Mouse (Mus musculus): ENCODE data around the gene Thrsp. TPM values are rescaled to one million over a fixed set of nuclear protein-coding genes. Genes with fewer than 3 reads are reported as not detected.

The Thrsp gene
- polyA plus RNA-seq, 1 experiment from 2014 or later = 0.37 TPM

- 90% methylated on average over 5 of the region's 5 CpGs for WGBS
- no peak overlapping the region for H3K4me3 ChIP-seq
- H3K27ac ChIP-seq (replicated peaks) = no peak overlapping the region
- H3K4me1 ChIP-seq = peaks cover 4% of the 10 kb centered on the region
- H3K9ac ChIP-seq (replicated peaks) = no peak overlapping the region
- H3K4me2 ChIP-seq (replicated peaks) = no peak overlapping the region
- ATAC-seq (ENCODE audit: low FRiP score, low read depth) = no peak
- no peaks in the 10 kb centered on the region for H3K9me3 ChIP-seq
- H3K27me3 ChIP-seq = no peaks in the 10 kb centered on the region
- H3K36me3 ChIP-seq = peaks cover 82% of the 10 kb centered on the region
These were observed 30.6 kb downstream of the Thrsp start for GRCm38 (mm10) chr7:97386806-97387370.

- H3K36me3 ChIP-seq = peaks cover 82% of the 10 kb centered on the region
- peaks cover 2% of the 10 kb centered on the region for H3K4me1 ChIP-seq
- H3K27me3 ChIP-seq = no peaks in the 10 kb centered on the region
- H3K9ac ChIP-seq (replicated peaks) = no peak overlapping the region
- no peak overlapping the region for H3K27ac ChIP-seq (replicated peaks)
- no peaks in the 10 kb centered on the region for H3K9me3 ChIP-seq
- no peak for ATAC-seq (ENCODE audit: low FRiP score, low read depth)
- no peak overlapping the region for H3K4me2 ChIP-seq (replicated peaks)
- no peak overlapping the region for H3K4me3 ChIP-seq
- WGBS = 94% methylated on average over 7 of the region's 7 CpGs
These were observed 31.3 kb downstream of the Thrsp start for GRCm38 (mm10) chr7:97386106-97386805.

GRCm38 (mm10) chr7:97383496-97384132 lies 33.9 kb downstream of the Thrsp start:
- H3K4me2 ChIP-seq (replicated peaks) = no peak overlapping the region
- WGBS = 92% methylated on average over 10 of the region's 10 CpGs
- no peaks in the 10 kb centered on the region for H3K27me3 ChIP-seq
- H3K27ac ChIP-seq (replicated peaks) = no peak overlapping the region
- ATAC-seq (ENCODE audit: low FRiP score, low read depth) = no peak
- no peaks in the 10 kb centered on the region for H3K9me3 ChIP-seq
- H3K9ac ChIP-seq (replicated peaks) = no peak overlapping the region
- no peak overlapping the region for H3K4me3 ChIP-seq
- peaks cover 90% of the 10 kb centered on the region for H3K36me3 ChIP-seq
- H3K4me1 ChIP-seq = no peaks in the 10 kb centered on the region

- Histone ChIP-seq H3K27me3 (no peaks in the 10 kb centered on the region), H3K4me1 (no peaks in the 10 kb centered on the region), H3K4me3 (no peak overlapping the region), H3K4me2 (replicated peaks) (no peak overlapping the region), H3K9ac (replicated peaks) (no peak overlapping the region), H3K36me3 (peaks cover 89% of the 10 kb centered on the region), H3K27ac (replicated peaks) (no peak overlapping the region), H3K9me3 (no peaks in the 10 kb centered on the region)
- ATAC-seq (ENCODE audit: low FRiP score, low read depth) = no peak
- 98% methylated on average over 8 of the region's 8 CpGs for WGBS
These were observed 34.9 kb downstream of the Thrsp start for GRCm38 (mm10) chr7:97382661-97383060.

- 93% methylated on average over 5 of the region's 5 CpGs for WGBS
- peaks cover 88% of the 10 kb centered on the region for H3K36me3 ChIP-seq
- no peak overlapping the region for H3K27ac ChIP-seq (replicated peaks)
- no peak overlapping the region for H3K4me2 ChIP-seq (replicated peaks)
- no peak overlapping the region for H3K9ac ChIP-seq (replicated peaks)
- H3K4me1 ChIP-seq = no peaks in the 10 kb centered on the region
- no peak for ATAC-seq (ENCODE audit: low FRiP score, low read depth)
- H3K9me3 ChIP-seq = no peaks in the 10 kb centered on the region
- no peak overlapping the region for H3K4me3 ChIP-seq
- no peaks in the 10 kb centered on the region for H3K27me3 ChIP-seq
These were observed 36.9 kb downstream of the Thrsp start for GRCm38 (mm10) chr7:97380500-97381123.

- H3K4me2 ChIP-seq (replicated peaks) = no peak overlapping the region
These were observed 38.2 kb downstream of the Thrsp start for GRCm38 (mm10) chr7:97379304-97379703.

GRCm38 (mm10) chr7:97375906-97376305 lies 41.6 kb downstream of the Thrsp start:
- H3K9me3 ChIP-seq = no peaks in the 10 kb centered on the region
- no peak overlapping the region for H3K9ac ChIP-seq (replicated peaks)
- no peak overlapping the region for H3K4me2 ChIP-seq (replicated peaks)
- no peak overlapping the region for H3K27ac ChIP-seq (replicated peaks)
- H3K27me3 ChIP-seq = no peaks in the 10 kb centered on the region
- no peak overlapping the region for H3K4me3 ChIP-seq
- 72% methylated on average over 2 of the region's 2 CpGs for WGBS
- ATAC-seq (ENCODE audit: low FRiP score, low read depth) = no peak
- peaks cover 62% of the 10 kb centered on the region for H3K36me3 ChIP-seq
- H3K4me1 ChIP-seq = peaks cover 13% of the 10 kb centered on the region

More at GRCm38 (mm10) chr7:97379304-97379703, 38.2 kb downstream of the Thrsp start:
- Histone ChIP-seq H3K9me3 (no peaks in the 10 kb centered on the region), H3K9ac (replicated peaks) (no peak overlapping the region), H3K27me3 (no peaks in the 10 kb centered on the region), H3K4me3 (no peak overlapping the region), H3K27ac (replicated peaks) (no peak overlapping the region), H3K4me1 (no peaks in the 10 kb centered on the region), H3K36me3 (peaks cover 88% of the 10 kb centered on the region)
- WGBS = 93% methylated on average over 5 of the region's 5 CpGs
- ATAC-seq (ENCODE audit: low FRiP score, low read depth) = no peak

- ATAC-seq (ENCODE audit: low FRiP score, low read depth) = no peak
- Histone ChIP-seq H3K9me3 (no peaks in the 10 kb centered on the region), H3K27me3 (no peaks in the 10 kb centered on the region), H3K4me3 (no peak overlapping the region), H3K4me1 (peaks cover 19% of the 10 kb centered on the region), H3K9ac (replicated peaks) (no peak overlapping the region), H3K36me3 (peaks cover 54% of the 10 kb centered on the region), H3K27ac (replicated peaks) (no peak overlapping the region), H3K4me2 (replicated peaks) (no peak overlapping the region)
- WGBS = 95% methylated on average over 9 of the region's 9 CpGs
These were observed 42.4 kb downstream of the Thrsp start for GRCm38 (mm10) chr7:97375101-97375500.

- no peaks in the 10 kb centered on the region for H3K36me3 ChIP-seq
- H3K9me3 ChIP-seq = no peaks in the 10 kb centered on the region
- no peak for ATAC-seq (ENCODE audit: low FRiP score, low read depth)
- 72% methylated on average over 1 of the region's 1 CpGs for WGBS
- H3K9ac ChIP-seq (replicated peaks) = no peak overlapping the region
- no peak overlapping the region for H3K4me3 ChIP-seq
- peaks cover 6% of the 10 kb centered on the region for H3K4me1 ChIP-seq
- no peak overlapping the region for H3K4me2 ChIP-seq (replicated peaks)
- H3K27ac ChIP-seq (replicated peaks) = no peak overlapping the region
- no peaks in the 10 kb centered on the region for H3K27me3 ChIP-seq
These were observed 51.6 kb downstream of the Thrsp start for GRCm38 (mm10) chr7:97365887-97366286.

Other genes starting within 250 kb of the Thrsp start
- 3.2 and 4.1 TPM in 2 replicates for gene Usp35, start 85.7 kb downstream of the Thrsp start, polyA plus RNA-seq (2016; fragmentation: Nextera tagmentation; extraction: Ambion mirVana)
- gene Kctd21, start 85.4 kb downstream of the Thrsp start, polyA plus RNA-seq (2016; fragmentation: Nextera tagmentation; extraction: Ambion mirVana) = 5.1 and 7.1 TPM in 2 replicates
- 29.8 and 31.1 TPM in 2 replicates for gene Alg8, start 46.1 kb downstream of the Thrsp start, polyA plus RNA-seq (2016; fragmentation: Nextera tagmentation; extraction: Ambion mirVana)
- 344 and 345 TPM in 2 replicates for gene Ndufc2, start 17.7 kb downstream of the Thrsp start, polyA plus RNA-seq (2016; fragmentation: Nextera tagmentation; extraction: Ambion mirVana)
- 0.96 and 1.4 TPM in 2 replicates for gene Kctd14, start 33.6 kb upstream of the Thrsp start, polyA plus RNA-seq (2016; fragmentation: Nextera tagmentation; extraction: Ambion mirVana)
- 50.1 and 53.3 TPM in 2 replicates for gene Ints4, start 63.2 kb upstream of the Thrsp start, polyA plus RNA-seq (2016; fragmentation: Nextera tagmentation; extraction: Ambion mirVana)
- 33.4 and 35.3 TPM in 2 replicates for gene Aamdc, start 161.8 kb upstream of the Thrsp start, polyA plus RNA-seq (2016; fragmentation: Nextera tagmentation; extraction: Ambion mirVana)
- 31.6 and 33.2 TPM in 2 replicates for gene Rsf1, start 162.2 kb upstream of the Thrsp start, polyA plus RNA-seq (2016; fragmentation: Nextera tagmentation; extraction: Ambion mirVana)

Measured in midbrain, embryonic 12.5 days (tissue).